Mouse (Mus musculus): ENCODE measurements around the gene Pla2g3. TPM values are rescaled to one million over a fixed set of nuclear protein-coding genes. Genes with fewer than 3 reads are reported as not detected.

The Pla2g3 gene
- polyA plus RNA-seq, 1 experiment from 2014 or later = 0.05 TPM

DNA sequence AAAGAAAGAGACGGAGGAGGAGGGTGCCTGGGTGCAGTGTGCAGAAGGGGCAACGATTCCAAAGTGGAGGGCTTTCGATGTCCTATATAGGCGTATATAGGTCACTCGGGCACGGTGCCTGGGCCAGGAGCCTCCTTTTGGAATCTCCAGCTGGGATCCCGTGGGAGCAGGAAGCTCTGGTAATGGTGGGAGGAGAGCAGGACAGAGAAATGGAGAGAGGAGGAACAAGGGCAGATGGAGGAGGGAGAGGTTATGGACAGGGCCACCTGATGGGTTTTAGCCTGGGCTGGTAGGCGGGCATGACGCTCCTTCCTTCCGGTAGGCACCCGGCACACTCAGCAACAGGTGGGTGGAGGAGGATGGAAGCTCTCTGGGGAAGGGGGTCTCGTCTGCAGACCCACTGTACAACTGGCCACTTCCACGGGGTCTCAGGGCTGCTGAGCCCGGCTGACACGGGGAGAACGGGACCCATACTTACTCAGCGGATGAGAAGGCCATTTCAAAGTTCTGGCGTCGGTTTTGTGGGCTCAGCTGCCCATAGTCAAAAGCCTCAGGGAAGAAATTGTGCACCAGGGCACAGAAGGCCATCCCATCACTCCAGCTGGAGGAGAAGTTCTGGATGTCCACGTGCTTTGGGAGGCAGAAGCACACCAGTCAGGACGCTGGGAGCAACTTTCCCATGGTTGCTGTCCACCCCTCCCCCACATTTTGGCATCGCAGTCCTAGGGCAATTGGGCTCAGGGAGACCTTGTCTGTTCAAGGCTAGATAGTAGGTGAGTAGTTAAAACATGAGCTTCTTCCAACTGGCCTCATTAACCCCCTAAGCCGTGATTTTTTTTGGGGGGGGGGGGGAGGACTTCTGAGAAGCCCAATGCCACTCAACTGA, 33.5 kb downstream of the Pla2g3 start:
- no peak overlapping the region for H3K27ac ChIP-seq
- ATAC-seq (ENCODE audit: low read depth) (no peak), DNase-seq (no peak)
- H3K36me3 ChIP-seq = peaks cover 39% of the 10 kb centered on the region
- no peak overlapping the region for H3K4me2 ChIP-seq
- H3K4me3 ChIP-seq (replicated peaks) = no peak overlapping the region
- peaks cover 15% of the 10 kb centered on the region for H3K4me1 ChIP-seq (replicated peaks)
- H3K9me3 ChIP-seq (replicated peaks) = no peaks in the 10 kb centered on the region
- no peak overlapping the region for H3K9ac ChIP-seq
- 73% methylated on average over 23 of the region's 23 CpGs for WGBS (ENCODE audit: insufficient replicate concordance)
- H3K27me3 ChIP-seq = peaks cover 26% of the 10 kb centered on the region

DNA sequence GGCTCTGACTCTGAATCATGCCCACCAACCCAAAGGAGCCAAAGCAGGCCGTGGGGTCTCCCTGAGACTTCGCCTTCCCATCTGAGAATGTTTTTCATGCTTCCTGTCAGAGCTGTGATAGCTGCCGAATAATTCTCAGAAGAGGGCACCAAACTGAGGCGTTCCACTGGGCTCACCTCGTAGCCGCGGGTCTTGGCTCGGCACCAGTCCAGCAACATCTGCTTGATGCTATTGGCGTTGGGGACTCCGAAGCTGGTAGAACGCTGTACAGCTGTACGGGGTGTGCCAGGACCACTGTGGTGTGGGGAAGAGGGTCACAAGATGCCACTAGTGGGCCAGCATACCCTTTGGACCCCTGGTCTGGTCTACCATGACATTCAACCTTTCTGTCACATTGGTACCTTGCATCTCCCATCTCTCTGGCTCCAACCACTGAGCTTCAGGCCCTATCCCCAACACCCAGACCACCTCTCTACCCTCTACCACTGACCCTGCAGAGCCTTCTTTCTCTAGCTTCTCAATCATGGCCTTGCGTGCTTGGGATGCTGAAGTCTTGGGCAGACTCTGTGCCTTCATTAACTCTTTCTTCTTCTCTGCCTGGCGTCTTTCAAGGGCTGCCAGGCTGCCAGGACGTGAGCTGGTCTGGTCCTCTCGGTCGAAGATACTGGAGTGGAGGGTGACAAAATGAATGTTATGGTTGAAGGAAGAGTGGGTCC, 34.4 kb downstream of the Pla2g3 start:
- Histone ChIP-seq H3K27me3 (peaks cover 18% of the 10 kb centered on the region), H3K36me3 (peaks cover 46% of the 10 kb centered on the region), H3K4me3 (replicated peaks) (no peak overlapping the region), H3K4me1 (replicated peaks) (peaks cover 7% of the 10 kb centered on the region), H3K9ac (no peak overlapping the region), H3K27ac (no peak overlapping the region), H3K4me2 (no peak overlapping the region), H3K9me3 (replicated peaks) (no peaks in the 10 kb centered on the region)
- DNase-seq (no peak), ATAC-seq (ENCODE audit: low read depth) (no peak)
- 81% methylated on average over 17 of the region's 17 CpGs for WGBS (ENCODE audit: insufficient replicate concordance)

DNA sequence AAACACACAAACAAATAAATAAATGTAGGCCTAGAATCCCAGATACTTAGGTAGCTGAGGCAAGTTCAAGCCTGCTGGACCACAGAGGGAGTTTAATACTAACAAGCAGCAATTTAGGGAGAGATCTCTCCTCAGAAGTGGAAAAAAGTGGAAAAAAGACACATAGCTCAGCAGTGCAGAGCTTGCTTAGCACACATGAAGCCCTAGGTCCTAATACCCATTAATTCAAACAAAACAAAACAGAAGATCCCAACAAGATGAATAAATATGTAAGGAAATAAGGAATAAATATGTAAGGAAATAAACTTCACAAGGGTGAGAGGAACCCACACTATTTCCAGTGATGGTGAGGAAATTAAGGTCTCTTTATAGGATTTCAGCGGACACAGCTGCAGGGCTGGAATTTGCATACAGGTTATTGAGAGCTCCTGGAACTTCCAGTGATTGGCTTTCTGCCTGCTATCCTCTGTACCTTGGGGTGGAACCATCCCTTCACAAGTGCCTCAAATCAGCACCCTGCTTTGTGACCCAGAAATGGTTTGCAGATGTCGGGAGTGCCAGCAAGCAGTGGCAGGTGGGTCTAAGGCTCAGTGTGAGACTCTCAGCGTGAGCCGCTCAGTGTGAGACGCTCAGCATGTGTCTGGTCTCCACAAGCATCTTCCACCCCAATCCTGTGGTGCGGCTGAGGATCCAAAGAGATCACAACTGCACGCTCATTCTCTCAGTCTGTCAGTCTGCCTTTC, 35.9 kb downstream of the Pla2g3 start:
- DNase-seq = no peak
- Histone ChIP-seq H3K4me1 (replicated peaks) (no peaks in the 10 kb centered on the region), H3K9me3 (replicated peaks) (no peaks in the 10 kb centered on the region), H3K27me3 (0 out of 2 replicates have a peak, but pooled peaks cover 4% of the 10 kb centered on the region), H3K36me3 (peaks cover 59% of the 10 kb centered on the region), H3K27ac (no peak overlapping the region), H3K4me3 (replicated peaks) (no peak overlapping the region), H3K9ac (no peak overlapping the region), H3K4me2 (no peak overlapping the region)
- 87% methylated on average over 7 of the region's 7 CpGs for WGBS (ENCODE audit: insufficient replicate concordance)
- no peak for ATAC-seq (ENCODE audit: low read depth)

DNA sequence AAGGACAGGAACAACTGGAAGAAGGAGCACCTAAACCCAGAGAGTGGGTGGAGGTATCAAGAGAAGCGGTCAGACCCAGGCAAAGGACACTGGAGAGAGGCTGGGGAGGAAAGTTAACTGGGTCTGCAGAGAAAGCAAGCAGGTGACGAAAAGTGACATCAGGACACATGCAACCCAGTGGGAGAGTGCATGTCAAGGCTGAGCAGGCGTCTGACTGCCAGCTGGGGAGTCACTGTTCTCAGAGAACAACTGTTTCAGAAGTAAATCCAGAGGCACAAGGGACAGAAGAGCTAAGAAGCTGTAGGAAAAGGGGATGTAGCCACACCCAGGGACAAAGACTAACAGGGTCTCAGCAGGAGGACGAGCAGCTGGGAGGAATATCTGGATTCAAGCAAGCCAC, 37.5 kb downstream of the Pla2g3 start:
- Histone ChIP-seq H3K4me3 (replicated peaks) (no peak overlapping the region), H3K9ac (no peak overlapping the region), H3K27me3 (no peaks in the 10 kb centered on the region), H3K27ac (no peak overlapping the region), H3K4me2 (no peak overlapping the region), H3K36me3 (peaks cover 67% of the 10 kb centered on the region), H3K9me3 (replicated peaks) (no peaks in the 10 kb centered on the region), H3K4me1 (replicated peaks) (no peaks in the 10 kb centered on the region)
- ATAC-seq (ENCODE audit: low read depth) (no peak), DNase-seq (no peak)
- 61% methylated on average over 4 of the region's 4 CpGs for WGBS (ENCODE audit: insufficient replicate concordance)

DNA sequence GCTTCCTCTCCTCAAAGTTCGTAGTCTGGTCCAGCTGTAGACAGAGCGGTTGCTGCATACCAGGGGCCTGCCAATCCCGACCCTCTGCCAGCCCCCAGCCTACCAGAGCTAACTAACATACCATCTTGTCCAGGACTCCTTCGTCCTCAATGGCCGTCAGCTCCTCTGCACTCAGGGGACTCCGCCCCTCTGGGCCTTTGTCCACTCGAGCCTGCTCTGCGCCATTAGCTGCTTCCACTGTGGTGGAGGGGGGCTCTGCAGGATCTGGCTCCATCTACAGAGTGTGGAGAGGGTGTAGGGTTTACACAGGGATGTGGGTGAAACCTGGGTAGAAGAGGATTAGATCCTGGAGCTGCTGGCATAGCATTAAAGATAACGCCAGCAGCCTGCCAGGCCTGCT, 38.1 kb downstream of the Pla2g3 start:
- H3K4me1 ChIP-seq (replicated peaks) = no peaks in the 10 kb centered on the region
- H3K9ac ChIP-seq = no peak overlapping the region
- ATAC-seq (ENCODE audit: low read depth) (no peak; the same call in 1 of the 2 replicates), DNase-seq (no peak)
- peaks cover 69% of the 10 kb centered on the region for H3K36me3 ChIP-seq
- H3K27me3 ChIP-seq = no peaks in the 10 kb centered on the region
- H3K4me3 ChIP-seq (replicated peaks) = no peak overlapping the region
- no peak overlapping the region for H3K4me2 ChIP-seq
- WGBS (ENCODE audit: insufficient replicate concordance) = 79% methylated on average over 9 of the region's 9 CpGs
- H3K27ac ChIP-seq = no peak overlapping the region
- no peaks in the 10 kb centered on the region for H3K9me3 ChIP-seq (replicated peaks)

DNA sequence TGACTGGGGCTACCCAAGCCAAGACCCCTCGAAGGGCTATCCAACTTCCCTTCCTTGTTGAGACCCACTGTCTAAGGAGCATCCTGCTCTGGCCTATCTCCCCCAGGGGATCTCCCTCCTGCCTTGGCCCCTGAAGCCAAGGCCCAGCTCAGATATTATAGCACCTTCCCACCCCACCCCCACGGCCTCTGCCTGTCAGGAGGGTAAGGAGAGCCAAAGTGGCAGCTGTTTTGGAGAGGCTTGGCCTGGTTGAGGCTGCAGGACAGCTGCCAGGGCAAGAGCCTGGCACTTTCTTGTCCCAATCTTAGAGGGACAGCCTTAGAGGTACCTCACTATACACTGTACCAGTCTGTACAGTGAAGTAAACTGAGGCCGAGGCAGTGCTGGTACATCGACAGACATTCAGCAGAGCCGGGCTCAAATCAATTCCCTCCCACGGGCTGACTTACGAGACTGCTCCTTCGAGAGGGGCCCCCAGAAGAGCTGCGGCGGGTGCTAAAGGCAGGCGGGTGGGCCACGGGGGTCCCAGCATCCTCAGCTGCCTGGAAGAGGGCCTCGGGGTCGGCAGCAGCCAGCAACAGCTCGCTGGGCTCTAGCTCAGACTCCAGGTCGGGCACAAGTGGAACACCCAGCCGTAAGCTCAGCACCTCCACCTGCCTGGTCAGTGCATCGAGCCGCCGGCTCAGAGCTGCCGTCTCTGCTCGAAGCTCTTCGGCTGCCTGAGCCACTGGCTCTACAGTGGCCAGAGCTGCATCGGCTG, 39.1 kb downstream of the Pla2g3 start:
- H3K9me3 ChIP-seq (replicated peaks) = no peaks in the 10 kb centered on the region
- H3K4me1 ChIP-seq (replicated peaks) = no peaks in the 10 kb centered on the region
- no peak overlapping the region for H3K4me3 ChIP-seq (replicated peaks)
- peaks cover 73% of the 10 kb centered on the region for H3K36me3 ChIP-seq
- DNase-seq (no peak), ATAC-seq (ENCODE audit: low read depth) (no peak)
- H3K9ac ChIP-seq = no peak overlapping the region
- H3K4me2 ChIP-seq = no peak overlapping the region
- no peaks in the 10 kb centered on the region for H3K27me3 ChIP-seq
- WGBS (ENCODE audit: insufficient replicate concordance) = 83% methylated on average over 24 of the region's 24 CpGs
- no peak overlapping the region for H3K27ac ChIP-seq

DNA sequence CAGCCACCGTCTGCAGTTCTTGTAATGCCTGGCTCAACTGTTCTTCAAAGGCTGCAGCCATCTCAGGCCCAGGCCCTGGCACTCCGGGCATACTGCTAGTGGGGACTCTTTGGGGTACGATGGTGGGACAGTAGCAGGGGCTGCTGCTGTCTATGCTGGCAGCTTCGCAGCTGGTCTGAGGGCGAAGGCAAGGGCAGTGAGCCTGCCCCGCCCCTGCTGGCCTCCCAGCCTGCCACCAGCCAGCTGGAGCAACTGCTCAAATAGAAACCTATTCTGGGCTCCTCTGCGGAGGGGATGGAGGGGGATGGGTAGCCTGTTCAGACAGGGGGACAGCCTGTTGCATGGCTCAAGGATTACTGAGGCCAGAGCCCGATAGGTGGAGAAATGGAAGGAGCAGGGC, 39.7 kb downstream of the Pla2g3 start:
- Histone ChIP-seq H3K36me3 (peaks cover 73% of the 10 kb centered on the region), H3K4me1 (replicated peaks) (no peaks in the 10 kb centered on the region)

DNA sequence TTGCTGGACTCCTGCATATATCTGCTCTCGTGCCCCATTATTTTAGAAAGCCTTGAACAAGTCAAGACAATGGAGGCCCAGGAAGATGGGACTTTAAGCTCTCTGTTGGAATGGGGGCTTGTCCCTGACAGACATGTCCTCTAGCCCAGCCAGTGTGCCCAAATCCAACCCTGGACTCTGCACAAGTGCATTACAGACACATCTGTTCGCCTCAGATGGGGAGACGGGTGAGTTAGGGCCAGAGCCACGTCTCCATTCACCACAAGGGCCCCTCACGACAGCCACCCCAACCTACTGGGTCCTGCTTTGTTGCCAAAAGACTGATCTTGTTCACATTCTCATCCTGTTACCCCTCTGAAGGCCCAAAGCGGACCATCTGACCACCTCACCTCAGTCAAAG, 40.1 kb downstream of the Pla2g3 start:
- H3K27ac ChIP-seq = no peak overlapping the region
- WGBS (ENCODE audit: insufficient replicate concordance) = 70% methylated on average over 6 of the region's 6 CpGs
- H3K36me3 ChIP-seq = peaks cover 72% of the 10 kb centered on the region
- DNase-seq = no peak
- H3K4me1 ChIP-seq (replicated peaks) = no peaks in the 10 kb centered on the region
- H3K9ac ChIP-seq = no peak overlapping the region
- H3K9me3 ChIP-seq (replicated peaks) = no peaks in the 10 kb centered on the region
- ATAC-seq (ENCODE audit: low read depth) = no peak
- no peak overlapping the region for H3K4me3 ChIP-seq (replicated peaks)
- H3K4me2 ChIP-seq = no peak overlapping the region
- no peaks in the 10 kb centered on the region for H3K27me3 ChIP-seq

More for the DNA sequence above, 39.7 kb downstream of the Pla2g3 start:
- H3K27me3 ChIP-seq = no peaks in the 10 kb centered on the region
- no peak overlapping the region for H3K4me3 ChIP-seq (replicated peaks)
- ATAC-seq (ENCODE audit: low read depth) (no peak), DNase-seq (no peak)
- WGBS (ENCODE audit: insufficient replicate concordance) = 76% methylated on average over 8 of the region's 8 CpGs
- no peak overlapping the region for H3K9ac ChIP-seq
- H3K4me2 ChIP-seq = no peak overlapping the region
- no peak overlapping the region for H3K27ac ChIP-seq
- H3K9me3 ChIP-seq (replicated peaks) = no peaks in the 10 kb centered on the region

DNA sequence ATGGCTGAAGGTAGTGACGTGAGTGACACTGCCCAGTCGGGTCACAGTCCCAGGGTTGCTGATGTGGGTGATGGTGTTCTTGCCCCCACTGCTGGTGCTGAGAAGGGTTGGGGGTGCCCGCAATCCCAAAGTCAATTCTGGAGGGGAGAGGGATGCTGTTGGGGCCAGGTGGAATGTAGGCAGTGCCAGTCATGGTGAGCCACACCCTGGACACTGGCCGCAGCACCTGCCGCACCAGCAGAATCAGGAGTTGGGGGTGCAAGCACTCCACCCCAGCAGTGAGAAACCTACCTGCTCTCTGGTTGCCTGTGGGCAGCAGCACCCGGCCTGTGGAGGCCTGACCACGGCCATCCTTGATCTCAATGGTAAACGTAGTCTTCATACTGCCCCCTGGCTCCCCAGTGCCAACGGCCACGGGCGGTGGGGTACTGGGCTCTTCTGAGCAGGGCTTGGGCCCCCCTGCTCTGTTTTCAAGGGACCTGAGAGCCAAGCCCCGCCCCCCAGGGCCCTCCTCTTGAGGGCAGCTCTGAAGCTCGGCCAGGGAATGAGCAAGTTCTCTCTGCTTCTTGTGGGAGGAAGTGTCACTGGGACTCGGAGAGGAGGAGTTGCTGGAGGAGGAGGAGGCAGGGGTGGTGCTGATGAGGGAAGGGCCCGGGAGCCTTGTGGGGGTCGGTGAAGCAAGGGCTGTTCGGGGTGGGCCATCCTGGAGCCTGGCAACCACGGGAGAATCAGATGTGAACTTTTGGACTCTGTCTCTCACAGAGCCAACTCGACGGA, 41.6 kb downstream of the Pla2g3 start:
- H3K27me3 ChIP-seq = no peaks in the 10 kb centered on the region
- H3K4me3 ChIP-seq (replicated peaks) = no peak overlapping the region
- H3K9me3 ChIP-seq (replicated peaks) = no peaks in the 10 kb centered on the region
- H3K4me2 ChIP-seq = no peak overlapping the region
- H3K36me3 ChIP-seq = peaks cover 65% of the 10 kb centered on the region
- DNase-seq = no peak
- no peak for ATAC-seq (ENCODE audit: low read depth)
- no peaks in the 10 kb centered on the region for H3K4me1 ChIP-seq (replicated peaks)
- H3K9ac ChIP-seq = no peak overlapping the region
- 67% methylated on average over 20 of the region's 20 CpGs for WGBS (ENCODE audit: insufficient replicate concordance)
- H3K27ac ChIP-seq = no peak overlapping the region

DNA sequence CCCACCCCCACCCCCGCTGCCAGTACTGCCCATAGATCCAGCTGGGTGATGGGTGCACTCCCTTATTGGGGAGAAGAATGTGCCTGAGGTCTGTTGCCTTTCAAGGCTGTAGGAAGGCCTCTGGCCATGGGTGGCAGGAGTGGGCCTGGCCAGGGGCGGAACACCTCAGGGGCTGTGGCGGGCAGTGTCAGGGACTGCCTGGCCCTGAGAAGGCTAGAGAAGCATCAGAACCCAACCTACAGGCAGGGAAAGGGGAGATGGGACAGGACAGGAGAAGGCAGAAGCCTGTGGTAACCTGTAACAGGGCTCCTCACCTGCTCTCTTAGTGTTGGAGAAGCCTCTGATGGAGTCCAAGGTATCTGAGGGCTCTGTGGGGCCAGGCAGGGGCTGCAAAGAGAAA, 42.6 kb downstream of the Pla2g3 start:
- WGBS (ENCODE audit: insufficient replicate concordance) = 55% methylated on average over 3 of the region's 3 CpGs
- H3K27me3 ChIP-seq = no peaks in the 10 kb centered on the region
- H3K9me3 ChIP-seq (replicated peaks) = no peaks in the 10 kb centered on the region
- no peak overlapping the region for H3K27ac ChIP-seq
- peaks cover 9% of the 10 kb centered on the region for H3K4me1 ChIP-seq (replicated peaks)
- no peak overlapping the region for H3K4me2 ChIP-seq
- DNase-seq = no peak
- no peak overlapping the region for H3K9ac ChIP-seq
- no peak overlapping the region for H3K4me3 ChIP-seq (replicated peaks)
- peaks cover 56% of the 10 kb centered on the region for H3K36me3 ChIP-seq
- ATAC-seq (ENCODE audit: low read depth) = no peak
